ENCODE assay signal across 8 mouse cellular contexts in the genomic region with DNA sequence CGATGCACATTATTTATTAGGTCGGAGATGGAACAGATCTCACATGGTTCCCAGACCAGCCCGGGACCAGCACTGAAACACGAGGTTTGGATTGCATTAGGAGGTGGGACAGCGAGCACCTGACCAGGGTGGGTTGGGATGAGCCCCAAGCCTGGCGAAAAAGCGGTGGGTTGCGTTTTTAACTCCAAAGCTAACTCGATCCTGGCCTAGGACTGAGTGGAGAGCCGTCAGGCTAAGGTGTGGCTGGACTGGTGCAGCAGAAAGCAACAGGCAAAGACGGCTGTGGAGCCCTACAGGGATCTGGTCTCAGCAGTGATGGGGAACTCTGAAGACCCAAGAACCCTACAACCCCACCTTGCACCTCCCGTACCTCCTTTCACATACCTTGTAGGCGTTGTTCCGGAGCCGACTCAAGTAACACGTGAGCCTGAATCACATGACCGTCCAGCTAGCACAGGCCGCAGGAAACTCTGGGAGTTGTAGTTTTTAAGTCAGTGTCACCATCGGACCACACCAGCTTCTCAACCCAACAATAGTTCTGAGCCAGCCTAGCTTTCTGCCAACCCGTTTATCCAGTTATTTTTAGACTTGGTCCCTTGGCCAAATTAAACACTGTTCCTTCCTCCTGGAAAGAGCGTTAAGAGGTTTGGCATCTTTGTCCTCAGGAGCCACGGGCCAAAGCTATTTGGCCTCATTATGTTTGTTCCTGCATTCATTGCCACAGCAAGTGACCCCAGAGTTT. TPM values are rescaled to one million over a fixed set of nuclear protein-coding genes. Genes with fewer than 3 reads are reported as not detected.
A peak's percentile ranks its signal among the peaks of the same experiment; 100 is the strongest.
DNase-seq lines count a peak whose midpoint lies in the region; ATAC-seq and TF ChIP-seq lines count a peak whose summit lies in the region.

Gene Slc38a7 (minus strand): TSS at position 438 of the 742 bp plus-strand sequence.

- peak; percentile 83 for ATAC-seq in erythroid progenitor cell, adult 5-6 weeks (replicated peaks; ENCODE audit: low FRiP score, poor library complexity, severe bottlenecking)
- ATAC-seq in heart, embryonic 12.5 days (ENCODE audit: insufficient number of reproducible peaks, low FRiP score) = peak; percentile 94
- peak; percentile 97 for ATAC-seq in kidney, embryonic 16.5 days (ENCODE audit: low FRiP score, low TSS enrichment)

- no peaks in the 10 kb centered on the region for H3K27me3 ChIP-seq in heart, embryonic 12.5 days (replicated peaks)
- H3K27me3 ChIP-seq in kidney, embryonic 16.5 days (ENCODE audit: insufficient read depth, low read length) = no peaks in the 10 kb centered on the region

- TF ChIP-seq POLR2A in brain, embryonic 14.5 days (IDR thresholded peaks at IDR 0.05; ENCODE audit: borderline replicate concordance, extremely low read depth, insufficient read depth, insufficient read length, poor library complexity, severe bottlenecking) = no peak

- peak within 1 kb of the TSS; percentile 81 for H3K4me3 ChIP-seq in heart, embryonic 12.5 days
- H3K4me3 ChIP-seq in kidney, embryonic 16.5 days (ENCODE audit: low read length) = peak within 1 kb of the TSS; percentile 83

- peaks cover 11% of the 10 kb centered on the region for H3K4me1 ChIP-seq in heart, embryonic 12.5 days (replicated peaks)
- H3K4me1 ChIP-seq in kidney, embryonic 16.5 days (ENCODE audit: insufficient read depth, low read length) = peaks cover 10% of the 10 kb centered on the region

- H3K9ac ChIP-seq in heart, embryonic 12.5 days = peak within 1 kb of the TSS; percentile 74
- peak within 1 kb of the TSS; percentile 81 for H3K9ac ChIP-seq in kidney, embryonic 16.5 days (replicated peaks; ENCODE audit: low read length)

- H3K9me3 ChIP-seq in heart, embryonic 12.5 days (replicated peaks) = no peaks in the 10 kb centered on the region
- H3K9me3 ChIP-seq in kidney, embryonic 16.5 days (ENCODE audit: low read length) = no peaks in the 10 kb centered on the region

- no peak within 1 kb of the TSS for H3K27ac ChIP-seq in heart, embryonic 12.5 days (ENCODE audit: poor library complexity, severe bottlenecking)
- H3K27ac ChIP-seq in kidney, embryonic 16.5 days (ENCODE audit: low read length) = peak within 1 kb of the TSS; percentile 24; the same call in 1 of the 2 replicates

- DNase-seq in CD4-positive, CD25-positive, alpha-beta regulatory T cell, adult 2 months (ENCODE audit: low read depth, low spot score) = peak; percentile 90
- DNase-seq in brain, embryonic 14.5 days (ENCODE audit: low read depth) = peak; percentile 95
- DNase-seq in liver = peak; percentile 64
- DNase-seq in monocyte, adult 2 months (ENCODE audit: low read depth in 1 of 2, low spot score in 2 of 2) = peak; percentile 19 to 55
- peak; percentile 74 to 80 for DNase-seq in spleen, postnatal 36 days (ENCODE audit: low spot score in 2 of 2)

- peak within 1 kb of the TSS; percentile 74 for H3K4me2 ChIP-seq in heart, embryonic 12.5 days
- peak within 1 kb of the TSS; percentile 86 for H3K4me2 ChIP-seq in kidney, embryonic 16.5 days (replicated peaks; ENCODE audit: low read depth, low read length)

- no peak for TF ChIP-seq CTCF in brain, embryonic 14.5 days (IDR thresholded peaks at IDR 0.05; ENCODE audit: borderline replicate concordance, extremely low read depth, insufficient read depth, insufficient read length)

- peaks cover 2% of the 10 kb centered on the region; the same call in 1 of the 2 replicates for H3K36me3 ChIP-seq in heart, embryonic 12.5 days
- H3K36me3 ChIP-seq in kidney, embryonic 16.5 days (ENCODE audit: insufficient read depth, low read length) = peaks cover 2% of the 10 kb centered on the region; the same call in 1 of the 2 replicates

- WGBS in heart, embryonic 12.5 days = 20% methylated on average over 22 of the region's 22 CpGs
- WGBS in kidney, embryonic 16.5 days = 10% methylated on average over 22 of the region's 22 CpGs

RNA-seq across cellular contexts. Expression of gene Slc38a7, which starts in this region (rescaled TPM):
- polyA plus RNA-seq in brain, embryonic 14.5 days (2012; rRNA removed) = 36.1 and 38.0 TPM in 2 replicates
- 0.72 and 2.9 TPM in 2 replicates for total RNA-seq in erythroid progenitor cell, adult 5-6 weeks (2015; ENCODE audit: low replicate concordance)
- total RNA-seq in erythroid progenitor cell, adult 5-6 weeks (2017; ENCODE audit: low replicate concordance) = 1.9 and 4.5 TPM in 2 replicates
- polyA plus RNA-seq in heart, embryonic 12.5 days (2016; fragmentation: Nextera tagmentation; extraction: Ambion mirVana) = 12.4 and 13.2 TPM in 2 replicates
- 19.2 and 19.7 TPM in 2 replicates for polyA plus RNA-seq in kidney, embryonic 16.5 days (2015; fragmentation: Nextera tagmentation; extraction: Ambion mirVana)

Comparison
In these comparisons a context has a peak if more than half of its experiments do, and no peak if none do; other contexts are left out.
1. DNase-seq: peak in every context shown above with its lines; median percentile 95 in brain, embryonic 14.5 days; 90 in CD4-positive, CD25-positive, alpha-beta regulatory T cell, adult 2 months; 77 in spleen, postnatal 36 days; 64 in liver; 37 in monocyte, adult 2 months.